Mouse (Mus musculus) liver, embryonic 13.5 days (tissue): ENCODE measurements around the gene Zfp750. TPM values are rescaled to one million over a fixed set of nuclear protein-coding genes. Genes with fewer than 3 reads are reported as not detected.

Experiments
- ATAC-seq: fragments of 200-750 bp; cut with Nextera tagmentation; 2 replicates; pipeline ENCODE4 v1.8.0; 2017; ENCODE audit warnings: low read depth, mild to moderate bottlenecking, moderate number of reproducible peaks, moderate library complexity
- DNase-seq: peaks from one replicate; pipeline ENCODE4 v3.0.0; 2022
- H3K27ac ChIP-seq: fragments of 300-500 bp; sonication (generic); 2 replicates; pipeline ENCODE4 v1.5.1; 2015; ENCODE audit warnings: moderate library complexity, mild to moderate bottlenecking, inconsistent platforms
- H3K27me3 ChIP-seq: fragments of 300-500 bp; sonication (generic); 2 replicates; pipeline ENCODE4 v1.6.1; 2015; ENCODE audit warnings: mild to moderate bottlenecking, inconsistent platforms
- H3K36me3 ChIP-seq: fragments of 300-500 bp; sonication (generic); 2 replicates; pipeline ENCODE4 v1.6.1; 2015; ENCODE audit warnings: mild to moderate bottlenecking, inconsistent platforms
- H3K4me1 ChIP-seq: fragments of 300-500 bp; sonication (generic); replicated peaks from 2 replicates; pipeline ENCODE4 v1.6.1; 2015; ENCODE audit warnings: inconsistent platforms
- H3K4me2 ChIP-seq: fragments of 300-500 bp; sonication (generic); 2 replicates; pipeline ENCODE4 v1.6.1; 2015; ENCODE audit warnings: inconsistent platforms, mild to moderate bottlenecking, moderate library complexity
- H3K4me3 ChIP-seq: fragments of 300-500 bp; sonication (generic); replicated peaks from 2 replicates; pipeline ENCODE4 v1.5.1; 2015; ENCODE audit warnings: mild to moderate bottlenecking, inconsistent platforms
- H3K9ac ChIP-seq: fragments of 300-500 bp; sonication (generic); 2 replicates; pipeline ENCODE4 v1.6.1; 2015; ENCODE audit warnings: mild to moderate bottlenecking, inconsistent platforms
- H3K9me3 ChIP-seq: fragments of 300-500 bp; sonication (generic); replicated peaks from 2 replicates; pipeline ENCODE4 v1.6.1; 2016; ENCODE audit warnings: inconsistent platforms
- WGBS: fragments of 180-500 bp; shearing (Covaris S2); methylation state at CpG from one replicate; pipeline ENCODE4 v1.1.7; 2015; ENCODE audit not compliant: insufficient replicate concordance; 5-methylcytosine and 5-hydroxymethylcytosine counted together
- polyA plus RNA-seq: library from polyadenylated mRNA; unstranded; fragments of >200 nt; fragmentation: Nextera tagmentation; extraction: Ambion mirVana; gene quantifications from 2 replicates; pipeline ENCODE4 v1.2.1, GENCODE M21; 2015

Zfp750 gene
- polyA plus RNA-seq, 1 experiment from 2014 or later, result 0.22 TPM

GRCm38 (mm10) chr11:121551206-121551799 lies 32.2 kb upstream of the Zfp750 start:
- Histone ChIP-seq H3K27me3 (no peaks in the 10 kb centered on the region), H3K4me3 (no peak overlapping the region), H3K36me3 (0 out of 2 replicates have a peak, but pooled peaks cover 4% of the 10 kb centered on the region), H3K4me1 (peaks cover 79% of the 10 kb centered on the region), H3K27ac (0 out of 2 replicates have a peak overlapping the region, but pooled peaks have one; percentile 97), H3K9ac (no peak overlapping the region), H3K4me2 (no peak overlapping the region), H3K9me3 (no peaks in the 10 kb centered on the region)
- ATAC-seq, result no peak
- WGBS, result 77% methylated on average over 5 of the region's 5 CpGs
- DNase-seq, result no peak

- no peaks in the 10 kb centered on the region for H3K27me3 ChIP-seq
- 84% methylated on average over 17 of the region's 17 CpGs for WGBS
- H3K4me2 ChIP-seq, result peak overlapping the region; percentile 52; the same call in 1 of the 2 replicates
- H3K4me3 ChIP-seq, result no peak overlapping the region
- no peaks in the 10 kb centered on the region for H3K9me3 ChIP-seq
- H3K27ac ChIP-seq, result peak overlapping the region; percentile 97
- H3K9ac ChIP-seq, result 0 out of 2 replicates have a peak overlapping the region, but pooled peaks have one; percentile 55
- peaks cover 92% of the 10 kb centered on the region for H3K4me1 ChIP-seq
- ATAC-seq (no peak), DNase-seq (no peak)
- 0 out of 2 replicates have a peak, but pooled peaks cover 4% of the 10 kb centered on the region for H3K36me3 ChIP-seq
Measured at GRCm38 (mm10) chr11:121549843-121550647, 30.9 kb upstream of the Zfp750 start.

- no peaks in the 10 kb centered on the region for H3K9me3 ChIP-seq
- H3K4me1 ChIP-seq, result peaks cover 94% of the 10 kb centered on the region
- no peaks in the 10 kb centered on the region for H3K27me3 ChIP-seq
- WGBS, result 37% methylated on average over 12 of the region's 12 CpGs
- DNase-seq (peak; percentile 46), ATAC-seq (peak; percentile 47)
- peak overlapping the region; percentile 52 for H3K4me2 ChIP-seq
- H3K27ac ChIP-seq, result peak overlapping the region; percentile 97
- H3K36me3 ChIP-seq, result 0 out of 2 replicates have a peak, but pooled peaks cover 4% of the 10 kb centered on the region
- peak overlapping the region; percentile 55 for H3K9ac ChIP-seq
- no peak overlapping the region for H3K4me3 ChIP-seq
Measured at GRCm38 (mm10) chr11:121548996-121549842, 30.1 kb upstream of the Zfp750 start.

- ATAC-seq, result peak; percentile 79
- Histone ChIP-seq H3K36me3 (peaks cover 8% of the 10 kb centered on the region; the same call in 1 of the 2 replicates), H3K4me1 (peaks cover 94% of the 10 kb centered on the region), H3K4me2 (peak overlapping the region; percentile 52), H3K4me3 (no peak overlapping the region; the same call in 1 of the 2 replicates), H3K9me3 (no peaks in the 10 kb centered on the region), H3K27me3 (no peaks in the 10 kb centered on the region), H3K27ac (peak overlapping the region; percentile 97), H3K9ac (peak overlapping the region; percentile 55)
- DNase-seq, result peak; percentile 81
- 27% methylated on average over 4 of the region's 4 CpGs for WGBS
Measured at GRCm38 (mm10) chr11:121547925-121548324, 28.8 kb upstream of the Zfp750 start.

GRCm38 (mm10) chr11:121547234-121547633 lies 28.1 kb upstream of the Zfp750 start:
- peak overlapping the region; percentile 52 for H3K9ac ChIP-seq
- peaks cover 13% of the 10 kb centered on the region for H3K36me3 ChIP-seq
- peaks cover 97% of the 10 kb centered on the region for H3K4me1 ChIP-seq
- H3K4me3 ChIP-seq, result no peak overlapping the region
- peak overlapping the region; percentile 97 for H3K27ac ChIP-seq
- no peaks in the 10 kb centered on the region for H3K27me3 ChIP-seq
- peak overlapping the region; percentile 52 for H3K4me2 ChIP-seq
- DNase-seq (peak; percentile 61), ATAC-seq (peak; percentile 63)
- WGBS, result 33% methylated on average over 5 of the region's 5 CpGs
- H3K9me3 ChIP-seq, result no peaks in the 10 kb centered on the region

GRCm38 (mm10) chr11:121545398-121546034 lies 26.4 kb upstream of the Zfp750 start:
- DNase-seq (no peak), ATAC-seq (no peak)
- Histone ChIP-seq H3K4me1 (peaks cover 89% of the 10 kb centered on the region), H3K36me3 (peaks cover 24% of the 10 kb centered on the region), H3K4me2 (no peak overlapping the region), H3K9ac (peak overlapping the region; percentile 10; the same call in 1 of the 2 replicates), H3K27ac (peak overlapping the region; percentile 97), H3K4me3 (no peak overlapping the region), H3K9me3 (no peaks in the 10 kb centered on the region), H3K27me3 (no peaks in the 10 kb centered on the region)
- WGBS, result 68% methylated on average over 3 of the region's 3 CpGs

GRCm38 (mm10) chr11:121544755-121545397 lies 25.7 kb upstream of the Zfp750 start:
- Histone ChIP-seq H3K4me2 (0 out of 2 replicates have a peak overlapping the region, but pooled peaks have one; percentile 8), H3K4me3 (no peak overlapping the region), H3K27me3 (no peaks in the 10 kb centered on the region), H3K27ac (peak overlapping the region; percentile 97), H3K4me1 (peaks cover 83% of the 10 kb centered on the region), H3K9me3 (no peaks in the 10 kb centered on the region), H3K9ac (peak overlapping the region; percentile 42), H3K36me3 (peaks cover 24% of the 10 kb centered on the region)
- no peak for DNase-seq
- 75% methylated on average over 7 of the region's 7 CpGs for WGBS
- ATAC-seq, result no peak

GRCm38 (mm10) chr11:121543922-121544321 lies 24.8 kb upstream of the Zfp750 start:
- Histone ChIP-seq H3K27ac (peak overlapping the region; percentile 97), H3K36me3 (peaks cover 24% of the 10 kb centered on the region), H3K4me1 (peaks cover 73% of the 10 kb centered on the region), H3K4me2 (peak overlapping the region; percentile 56), H3K27me3 (no peaks in the 10 kb centered on the region), H3K9ac (peak overlapping the region; percentile 69), H3K4me3 (peak overlapping the region; percentile 24), H3K9me3 (no peaks in the 10 kb centered on the region)
- DNase-seq (no peak), ATAC-seq (peak; percentile 15; the same call in 1 of the 2 replicates)
- WGBS, result 78% methylated on average over 9 of the region's 9 CpGs

- WGBS, result 40% methylated on average over 5 of the region's 5 CpGs
- ATAC-seq (peak; percentile 88), DNase-seq (peak; percentile 57)
- Histone ChIP-seq H3K9me3 (no peaks in the 10 kb centered on the region), H3K36me3 (peaks cover 24% of the 10 kb centered on the region), H3K27me3 (no peaks in the 10 kb centered on the region), H3K4me2 (peak overlapping the region; percentile 56), H3K4me1 (peaks cover 68% of the 10 kb centered on the region), H3K4me3 (peak overlapping the region; percentile 24), H3K9ac (peak overlapping the region; percentile 69), H3K27ac (peak overlapping the region; percentile 97)
Measured at GRCm38 (mm10) chr11:121543287-121543856, 24.2 kb upstream of the Zfp750 start.

GRCm38 (mm10) chr11:121542471-121542870 lies 23.3 kb upstream of the Zfp750 start:
- Histone ChIP-seq H3K4me2 (no peak overlapping the region; the same call in 1 of the 2 replicates), H3K9ac (peak overlapping the region; percentile 69), H3K27me3 (no peaks in the 10 kb centered on the region), H3K36me3 (peaks cover 24% of the 10 kb centered on the region), H3K9me3 (no peaks in the 10 kb centered on the region), H3K4me3 (no peak overlapping the region), H3K27ac (peak overlapping the region; percentile 97), H3K4me1 (peaks cover 60% of the 10 kb centered on the region)
- DNase-seq (no peak), ATAC-seq (no peak)
- 82% methylated on average over 4 of the region's 4 CpGs for WGBS
